Mouse (Mus musculus): ENCODE data around the gene Olfr750. TPM values are rescaled to one million over a fixed set of nuclear protein-coding genes. Genes with fewer than 3 reads are reported as not detected.

Gene Olfr750
- total RNA-seq, 2 experiments from 2014 or later = not detected

GRCm38 (mm10) chr14:51088166-51088969 lies 14.1 kb upstream of the Olfr750 start:
- peak; percentile 77 for DNase-seq

- no peak for DNase-seq
These were observed 13.5 kb upstream of the Olfr750 start for GRCm38 (mm10) chr14:51087762-51088161.

GRCm38 (mm10) chr14:51085911-51086310 lies 11.7 kb upstream of the Olfr750 start:
- no peak for DNase-seq

GRCm38 (mm10) chr14:51085086-51085485 lies 10.9 kb upstream of the Olfr750 start:
- no peak for DNase-seq

GRCm38 (mm10) chr14:51083805-51084204 lies 9.6 kb upstream of the Olfr750 start:
- DNase-seq = no peak

- no peak for DNase-seq
These were observed 8.7 kb upstream of the Olfr750 start for GRCm38 (mm10) chr14:51082599-51083581.

GRCm38 (mm10) chr14:51081035-51081434 lies 6.8 kb upstream of the Olfr750 start:
- DNase-seq = no peak

- no peak for DNase-seq
These were observed 4.9 kb upstream of the Olfr750 start for GRCm38 (mm10) chr14:51079180-51079579.

- DNase-seq = peak; percentile 32
These were observed 4.6 kb downstream of the Olfr750 start for GRCm38 (mm10) chr14:51069617-51070016.

- no peak for DNase-seq
These were observed 5.3 kb downstream of the Olfr750 start for GRCm38 (mm10) chr14:51068956-51069355.

- no peak for DNase-seq
These were observed 13.5 kb downstream of the Olfr750 start for GRCm38 (mm10) chr14:51060761-51061160.

- DNase-seq = no peak
These were observed 16.8 kb downstream of the Olfr750 start, which contains the start of gene Rnase12 for GRCm38 (mm10) chr14:51057401-51057831. Rnase12 (minus strand) TSS chr14:51057661.

- no peak for DNase-seq
These were observed 19.7 kb downstream of the Olfr750 start for GRCm38 (mm10) chr14:51054243-51055237.

GRCm38 (mm10) chr14:51053176-51053575 lies 21.1 kb downstream of the Olfr750 start:
- no peak for DNase-seq

- DNase-seq = no peak
These were observed 22.3 kb downstream of the Olfr750 start for GRCm38 (mm10) chr14:51051941-51052340.

GRCm38 (mm10) chr14:51050063-51050462 lies 24.2 kb downstream of the Olfr750 start, which contains the start of gene Rnase11:
Rnase11 (minus strand) TSS chr14:51050163.
- no peak for DNase-seq

- DNase-seq = no peak
These were observed 26.4 kb downstream of the Olfr750 start for GRCm38 (mm10) chr14:51047846-51048245.

- no peak for DNase-seq
These were observed 32.5 kb downstream of the Olfr750 start, which contains the start of gene Rnase9 for GRCm38 (mm10) chr14:51041769-51042168. Rnase9 (minus strand) TSS chr14:51041869.

- no peak for DNase-seq
These were observed 38.0 kb downstream of the Olfr750 start for GRCm38 (mm10) chr14:51036214-51036613.

GRCm38 (mm10) chr14:51035206-51035605 lies 39.0 kb downstream of the Olfr750 start:
- no peak for DNase-seq
